In the genomic region with DNA sequence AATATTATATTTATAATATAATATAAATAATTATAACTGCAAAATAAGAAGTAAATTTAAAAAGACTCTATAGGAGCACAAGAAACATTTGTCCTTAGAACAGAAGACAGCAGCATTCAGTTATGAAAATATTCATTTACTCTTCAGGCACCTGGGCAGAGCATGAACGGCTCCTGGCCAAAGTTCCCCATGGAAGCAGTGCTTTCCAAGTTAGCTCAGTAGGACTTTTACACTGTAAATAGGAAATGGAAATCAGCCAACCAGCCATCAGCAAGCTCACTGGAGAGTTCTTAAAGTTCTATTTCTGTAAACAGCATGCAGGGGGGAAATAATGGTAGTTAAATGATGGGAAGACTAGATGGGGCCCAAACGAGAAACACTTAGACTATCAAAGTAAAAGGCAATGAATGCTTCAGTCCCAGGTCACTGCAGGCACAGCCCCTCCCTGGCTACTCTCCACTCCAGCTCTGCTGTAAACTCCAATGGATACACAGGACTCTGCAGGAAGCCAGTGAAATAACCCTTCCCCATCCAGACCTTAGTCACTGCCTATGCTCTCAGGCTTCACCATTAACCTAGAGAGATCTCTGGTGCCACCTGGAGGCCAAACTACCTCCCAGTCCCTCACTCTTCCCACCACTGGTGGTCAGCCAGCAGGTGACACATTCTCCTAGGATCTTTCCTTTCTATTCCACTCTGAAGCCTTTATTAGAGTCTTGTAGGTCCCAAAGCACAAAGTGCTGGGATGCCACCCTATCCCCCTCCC, we compare ENCODE assay signal across 9 mouse cellular contexts. TPM values are rescaled to one million over a fixed set of nuclear protein-coding genes. Genes with fewer than 3 reads are reported as not detected.
DNase-seq lines count a peak whose midpoint lies in the region; ATAC-seq and TF ChIP-seq lines count a peak whose summit lies in the region.
"Had no signal": no experiment of that assay in that cellular context is flagged by ENCODE, and none has a peak within 500 bp of the region (broad histone marks: within the 10 kb centered on the region; RNA-seq: fewer than 3 reads in every experiment).

No protein-coding gene starts in this region.

- DNase-seq in ovary, postnatal 14 days (ENCODE audit: low spot score), result peak; percentile 30
- DNase-seq in ovary, adult 18-20 months (ENCODE audit: low spot score), result no peak
- peak; percentile 7 for DNase-seq in T-cell, adult 2 months (ENCODE audit: low spot score)
- DNase-seq in heart, postnatal 4 days, result peak; percentile 68
- peak; percentile 55 to 87 for DNase-seq in kidney, postnatal 36 days
- DNase-seq in lung, postnatal 4 days, result peak; percentile 35 to 70

- no peaks in the 10 kb centered on the region for H3K4me1 ChIP-seq in cortical plate, adult 2 months (ENCODE audit: control insufficient read depth, insufficient read depth, low read length)
- H3K4me1 ChIP-seq in stomach, embryonic 14.5 days (ENCODE audit: control insufficient read depth, insufficient read depth, low read length), result peaks cover 5% of the 10 kb centered on the region
- H3K4me1 ChIP-seq: embryonic facial prominence, embryonic 15.5 days had no signal

- H3K36me3 ChIP-seq in stomach, embryonic 14.5 days (ENCODE audit: control insufficient read depth, insufficient read depth, low read length), result no peaks in the 10 kb centered on the region
- H3K36me3 ChIP-seq: embryonic facial prominence, embryonic 15.5 days had no signal

- H3K27ac ChIP-seq in cortical plate, adult 2 months (ENCODE audit: insufficient read depth, low read length), result no peak overlapping the region
- H3K27ac ChIP-seq in stomach, embryonic 14.5 days (ENCODE audit: low read length), result no peak overlapping the region
- H3K27ac ChIP-seq: embryonic facial prominence, embryonic 15.5 days had no signal

- 71% methylated on average over 2 of the region's 2 CpGs for WGBS in stomach, embryonic 14.5 days

- peak; percentile 90 for ATAC-seq in stomach, embryonic 14.5 days (ENCODE audit: insufficient number of reproducible peaks, insufficient read depth, low FRiP score, low read depth)

- H3K9me3 ChIP-seq in stomach, embryonic 14.5 days (ENCODE audit: control insufficient read depth, low read depth, low read length), result no peaks in the 10 kb centered on the region
- H3K9me3 ChIP-seq: embryonic facial prominence, embryonic 15.5 days had no signal

- H3K9ac ChIP-seq in stomach, embryonic 14.5 days (replicated peaks; ENCODE audit: low read depth, low read length), result no peak overlapping the region
- H3K9ac ChIP-seq: embryonic facial prominence, embryonic 15.5 days had no signal

- H3K4me2 ChIP-seq in stomach, embryonic 14.5 days (replicated peaks; ENCODE audit: low read depth, low read length), result no peak overlapping the region
- H3K4me2 ChIP-seq: embryonic facial prominence, embryonic 15.5 days had no signal

- H3K4me3 ChIP-seq in cortical plate, adult 2 months (ENCODE audit: insufficient read depth, low read length), result no peak overlapping the region
- H3K4me3 ChIP-seq in stomach, embryonic 14.5 days (ENCODE audit: low read depth, low read length), result no peak overlapping the region
- H3K4me3 ChIP-seq: embryonic facial prominence, embryonic 15.5 days had no signal

- TF ChIP-seq CTCF in cortical plate, adult 2 months (IDR thresholded peaks at IDR 0.05; ENCODE audit: extremely low read depth, insufficient read depth, low read length), result peak; percentile 51; the same call in 1 of the 2 replicates

- H3K27me3 ChIP-seq in stomach, embryonic 14.5 days (ENCODE audit: control insufficient read depth, insufficient read depth, low read length), result no peaks in the 10 kb centered on the region
- H3K27me3 ChIP-seq: embryonic facial prominence, embryonic 15.5 days had no signal

- TF ChIP-seq POLR2A in cortical plate, adult 2 months (IDR thresholded peaks at IDR 0.05; ENCODE audit: extremely low read depth, insufficient read depth, low read length), result no peak

RNA-seq across cellular contexts. Expression of a gene that starts 12.2 kb away (rescaled TPM):
- polyA plus RNA-seq in cortical plate, adult 2 months (2012; rRNA removed), result 1.4 and 1.6 TPM in 2 replicates
- under 1 TPM; 0.38 to 0.55 TPM for total RNA-seq in heart, postnatal 4 days (2021)
- polyA plus RNA-seq in stomach, embryonic 14.5 days (2014; fragmentation: Nextera tagmentation; extraction: Ambion mirVana), result 8.1 and 10.0 TPM in 2 replicates

RNA-seq across cellular contexts. Expression of a gene that starts 12.6 kb away (rescaled TPM):
- polyA plus RNA-seq in cortical plate, adult 2 months (2012; rRNA removed), result 12.3 and 13.0 TPM in 2 replicates
- 10 to 100 TPM; 11.4 to 14.5 TPM for total RNA-seq in heart, postnatal 4 days (2021)
- 37.0 and 40.3 TPM in 2 replicates for polyA plus RNA-seq in stomach, embryonic 14.5 days (2014; fragmentation: Nextera tagmentation; extraction: Ambion mirVana)
